Mouse (Mus musculus) gastrocnemius, postnatal 4 days (tissue): Measurements from ENCODE around the gene Rassf7. TPM values are rescaled to one million over a fixed set of nuclear protein-coding genes. Genes with fewer than 3 reads are reported as not detected.
"Not testable (repeated sequence)": the region's sequence is repeated elsewhere in the genome, so short reads cannot be mapped to it uniquely, and the experiment has no call there.

Experiments
- DNase-seq, 2 experiments: peaks; one replicate each; pipeline ENCODE4 v3.0.0; 2021 to 2022; ENCODE audit warnings: low spot score in 2 of 2, mixed read lengths in 2 of 2
- total RNA-seq, 2 experiments: library from RNA; stranded (reverse); gene quantifications; 2 replicates each; pipeline ENCODE4 v1.2.3; 2021

Rassf7 gene
- total RNA-seq, 2 experiments from 2014 or later = 9.8 to 14.2 TPM

- peak; percentile 94 to 96 for DNase-seq
Measured at GRCm38 (mm10) chr7:141221249-141222125, 5.8 kb downstream of the Rassf7 start.

- DNase-seq = no peak
Measured at GRCm38 (mm10) chr7:141222126-141222467, 6.4 kb downstream of the Rassf7 start.

DNA sequence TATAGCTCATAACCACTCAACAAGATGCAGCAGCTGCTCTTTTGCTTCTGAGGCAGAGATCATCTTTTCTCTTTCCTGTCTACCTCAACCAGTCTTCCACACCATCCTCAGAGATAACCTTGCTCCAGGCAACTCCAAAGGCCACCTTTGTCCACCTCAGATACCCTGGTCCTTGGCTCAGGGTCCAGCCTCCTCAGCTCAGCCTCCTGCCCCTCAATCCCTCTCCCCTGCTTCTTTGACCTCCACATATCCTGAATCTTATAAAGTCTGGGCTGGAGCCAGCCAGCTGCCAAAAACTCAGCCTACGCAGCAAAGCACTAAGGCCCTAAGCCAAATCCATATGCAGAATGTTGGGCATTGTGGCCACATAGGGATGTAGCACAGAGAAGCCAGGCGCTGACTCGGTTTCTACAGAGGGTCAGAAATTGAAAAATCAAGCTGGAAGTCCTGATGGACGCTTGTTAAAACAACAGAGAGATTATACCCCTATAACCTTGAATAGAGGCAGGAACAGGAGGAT is 7.1 kb downstream of the Rassf7 start:
- peak in 1 of 2 experiments; percentile 7 for DNase-seq

- no peak for DNase-seq
Measured at GRCm38 (mm10) chr7:141226535-141226934, 10.9 kb downstream of the Rassf7 start.

DNA sequence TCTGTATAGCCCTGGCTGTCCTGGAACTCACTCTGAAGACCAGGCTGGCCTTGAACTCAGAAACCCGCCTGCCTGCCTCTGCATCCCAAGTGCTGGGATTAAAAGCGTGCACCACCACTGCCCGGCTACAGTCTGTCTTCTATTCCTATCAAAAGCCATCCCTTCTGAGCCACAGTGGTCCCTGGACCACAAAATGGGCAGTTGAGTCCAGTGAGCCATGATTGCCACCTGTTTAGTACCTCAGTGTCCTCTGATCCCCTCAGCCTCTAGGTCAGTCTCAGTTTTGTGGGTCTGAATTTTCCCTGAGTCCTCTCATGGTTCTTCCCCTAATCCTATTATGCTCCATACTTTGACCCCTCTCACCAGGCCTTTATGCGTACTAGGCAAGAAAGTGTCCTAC is 12.1 kb downstream of the Rassf7 start:
- DNase-seq = no peak

DNA sequence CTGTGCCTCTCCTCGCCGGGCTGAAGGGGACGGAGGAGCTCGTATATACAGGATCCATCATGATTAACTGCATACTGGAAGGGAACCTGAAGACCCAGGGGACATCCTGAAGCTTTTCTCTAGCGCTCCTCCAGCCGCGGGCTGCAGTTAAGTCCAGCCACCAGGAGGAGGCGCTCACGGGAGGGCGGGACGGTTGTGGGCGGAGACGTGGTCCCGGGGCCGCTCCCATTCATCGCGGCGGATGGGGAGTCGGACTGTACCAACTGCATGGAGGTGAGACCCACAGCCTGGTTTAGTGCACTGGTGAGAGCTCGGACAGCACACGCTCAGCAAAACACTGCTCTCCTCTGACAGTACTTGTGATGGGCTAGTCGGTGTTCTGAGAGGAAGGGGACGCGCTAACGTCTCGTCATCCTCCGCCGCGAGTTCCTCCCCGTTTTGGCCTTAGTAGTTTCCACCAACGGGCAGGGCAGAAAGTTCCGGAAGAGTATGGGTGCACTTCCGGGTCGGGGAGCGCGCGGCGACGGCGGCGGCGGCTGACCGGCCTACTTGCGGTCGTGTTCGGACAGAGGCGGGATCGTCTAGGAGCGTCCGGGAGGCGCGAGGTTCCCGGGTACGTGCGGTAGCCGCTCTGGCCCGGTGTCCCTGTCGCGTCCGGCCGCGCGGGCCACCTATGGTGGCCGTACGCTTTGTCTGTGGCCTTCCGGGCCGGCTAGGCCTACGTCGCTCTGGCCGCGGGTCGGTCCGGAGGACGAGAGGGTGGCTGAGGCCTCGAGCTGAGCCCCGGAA is 12.8 kb downstream of the Rassf7 start, which contains the start of gene Phrf1:
Phrf1 (plus strand) TSS at position 506 of the 789 bp plus-strand sequence.
- peak; percentile 92 to 93 for DNase-seq

DNA sequence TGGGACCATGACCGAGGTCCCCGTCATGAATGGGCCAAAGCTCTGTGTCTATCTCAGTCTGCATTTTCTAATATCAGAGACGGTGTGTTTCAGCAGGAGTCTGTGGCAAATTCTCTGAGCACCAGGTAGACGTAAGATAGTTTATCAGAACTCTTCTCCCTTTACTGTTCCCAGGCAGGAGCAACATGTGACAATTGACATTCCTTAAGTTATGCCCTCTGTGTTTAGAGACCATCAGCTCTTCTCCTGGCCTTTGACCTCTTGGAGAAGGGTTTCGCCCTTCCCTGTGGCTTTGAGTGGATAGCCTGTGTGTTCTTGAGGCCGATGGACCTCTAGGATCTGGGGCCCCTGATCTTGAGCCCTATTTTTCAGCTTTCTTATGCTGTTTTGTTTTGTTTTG is 14.0 kb downstream of the Rassf7 start:
- DNase-seq = no peak

GRCm38 (mm10) chr7:141230570-141230969 is 14.9 kb downstream of the Rassf7 start:
- no peak for DNase-seq

- no peak for DNase-seq
Measured at GRCm38 (mm10) chr7:141231111-141231510, 15.5 kb downstream of the Rassf7 start.

DNA sequence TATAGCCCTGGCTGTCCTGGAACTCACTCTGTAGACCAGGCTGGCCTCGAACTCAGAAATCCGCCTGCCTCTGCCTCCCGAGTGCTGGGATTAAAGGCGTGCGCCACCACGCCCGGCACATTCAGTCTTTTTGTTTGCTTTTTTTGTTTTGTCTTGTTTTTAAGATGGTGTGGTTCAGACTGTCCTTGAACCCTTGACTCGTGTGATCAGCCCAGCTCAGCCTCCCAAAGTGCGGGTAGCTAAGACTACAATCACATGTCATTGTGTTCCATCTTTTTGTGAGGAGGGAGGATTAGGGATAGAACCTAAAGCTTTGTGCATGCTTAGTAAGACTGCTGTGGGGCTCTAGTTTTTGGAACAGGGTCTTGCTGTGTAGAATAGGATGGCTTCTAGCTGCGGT is 15.9 kb downstream of the Rassf7 start:
- no peak for DNase-seq

DNA sequence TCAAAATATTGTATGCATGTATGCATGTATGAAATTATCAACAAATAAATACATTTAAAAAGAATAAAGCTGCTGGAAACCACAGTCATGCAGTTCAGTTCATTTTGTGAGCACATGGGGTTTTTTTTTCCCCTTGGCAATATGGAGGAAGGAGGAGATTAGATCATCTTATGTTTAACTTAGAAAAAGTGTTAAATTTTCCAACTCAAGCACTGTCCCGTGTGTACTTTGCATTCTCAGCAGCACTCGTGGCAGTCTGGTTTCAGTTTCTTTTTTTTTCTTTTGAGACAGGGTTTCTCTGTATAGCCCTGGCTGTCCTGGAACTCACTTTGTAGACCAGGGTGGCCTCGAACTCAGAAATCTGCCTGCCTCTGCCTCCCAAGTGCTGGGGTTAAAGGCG is 34.8 kb downstream of the Rassf7 start:
- DNase-seq = not testable (repeated sequence)

GRCm38 (mm10) chr7:141256159-141256558 is 40.5 kb downstream of the Rassf7 start:
- no peak for DNase-seq

GRCm38 (mm10) chr7:141261480-141261879 is 45.8 kb downstream of the Rassf7 start:
- DNase-seq = no peak

DNA sequence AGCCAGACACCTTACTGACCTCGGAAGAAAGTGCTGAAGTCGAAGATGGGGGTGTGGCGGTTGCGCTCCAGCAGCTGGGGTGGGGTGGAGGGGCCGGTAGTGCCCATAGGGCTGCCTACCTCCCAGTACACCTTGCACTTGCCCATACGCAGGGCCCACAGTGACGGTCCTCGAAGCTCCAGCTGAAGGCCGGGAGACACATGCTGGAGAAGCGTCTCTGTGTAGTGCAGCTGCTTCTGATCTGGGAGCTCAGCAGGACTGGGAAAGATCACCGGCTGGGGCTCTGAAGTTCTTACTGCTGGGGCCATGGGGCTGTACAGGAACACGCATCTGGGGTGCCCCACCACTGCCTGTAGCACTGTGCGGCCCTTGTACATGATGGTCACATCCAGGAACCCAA is 48.0 kb downstream of the Rassf7 start:
- no peak for DNase-seq

DNA sequence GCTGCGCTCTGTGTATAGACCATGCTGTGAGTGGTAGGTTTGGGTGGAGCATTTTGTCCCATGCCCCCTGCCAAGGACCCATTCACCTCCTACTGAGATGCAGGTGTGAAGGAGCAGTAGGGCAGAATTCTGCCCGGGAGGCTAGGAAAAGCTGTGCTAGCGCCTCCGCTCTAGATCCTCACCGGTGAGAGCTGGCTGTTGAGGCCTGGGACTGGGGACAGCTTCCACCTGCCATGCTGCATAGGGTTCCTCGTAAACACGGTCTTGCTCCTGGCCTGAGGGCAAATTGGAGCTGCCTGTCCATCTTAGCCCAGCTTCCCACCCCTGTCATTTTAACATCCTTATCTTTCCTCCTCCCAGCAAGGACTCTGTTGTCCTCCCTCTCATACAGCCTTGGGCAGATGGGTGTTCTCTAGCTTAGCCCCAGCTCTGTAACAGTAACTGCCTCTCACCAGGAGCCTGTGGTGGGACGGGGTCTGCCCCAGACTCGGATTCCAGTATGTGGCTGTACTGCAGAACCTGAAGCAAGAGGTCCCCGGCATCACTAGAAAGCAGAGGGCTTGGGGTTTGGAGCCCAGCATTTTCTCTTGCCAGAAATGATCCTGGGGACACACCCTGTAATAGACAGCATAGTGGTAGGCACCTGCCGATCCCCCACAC is 48.5 kb downstream of the Rassf7 start:
- DNase-seq = no peak

DNA sequence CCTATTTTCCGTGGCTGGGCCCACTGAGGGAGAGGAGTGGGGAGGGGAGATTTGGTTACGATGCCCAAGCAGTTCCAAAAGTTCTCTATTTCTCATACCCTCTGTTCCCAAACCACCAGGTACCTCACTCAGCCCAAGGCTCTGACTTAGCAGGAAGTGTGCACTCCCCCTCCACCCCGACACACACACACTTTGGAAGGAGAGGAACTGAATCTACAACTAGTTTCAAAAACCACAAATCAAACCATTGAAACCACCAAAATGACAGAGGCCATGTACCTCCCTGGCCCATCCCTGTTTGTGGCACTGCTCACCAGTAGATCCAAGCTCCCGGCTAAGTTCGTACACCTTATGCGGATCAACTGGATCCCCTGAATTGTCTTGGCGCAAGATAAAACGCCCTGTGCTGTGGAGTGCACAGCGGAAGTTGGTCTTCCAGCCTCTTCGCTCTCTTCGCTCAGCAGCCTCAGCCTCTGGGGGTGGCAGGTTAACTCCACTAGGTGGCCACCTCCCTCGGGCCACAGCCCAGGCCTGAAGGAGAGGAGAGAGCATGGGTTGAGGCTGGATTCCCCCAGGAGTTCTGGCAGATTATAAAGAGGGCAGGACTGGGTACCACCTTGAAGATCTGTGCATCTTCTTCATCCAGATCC is 49.2 kb downstream of the Rassf7 start:
- DNase-seq = no peak

GRCm38 (mm10) chr7:141265411-141265738 is 49.7 kb downstream of the Rassf7 start:
- DNase-seq = no peak

- DNase-seq = no peak
Measured at GRCm38 (mm10) chr7:141265739-141266561, 50.3 kb downstream of the Rassf7 start, which contains the start of gene Irf7. Gene Irf7 (minus strand): TSS chr7:141266481.
